ENCODE assay signal across 10 mouse cellular contexts in the genomic region with DNA sequence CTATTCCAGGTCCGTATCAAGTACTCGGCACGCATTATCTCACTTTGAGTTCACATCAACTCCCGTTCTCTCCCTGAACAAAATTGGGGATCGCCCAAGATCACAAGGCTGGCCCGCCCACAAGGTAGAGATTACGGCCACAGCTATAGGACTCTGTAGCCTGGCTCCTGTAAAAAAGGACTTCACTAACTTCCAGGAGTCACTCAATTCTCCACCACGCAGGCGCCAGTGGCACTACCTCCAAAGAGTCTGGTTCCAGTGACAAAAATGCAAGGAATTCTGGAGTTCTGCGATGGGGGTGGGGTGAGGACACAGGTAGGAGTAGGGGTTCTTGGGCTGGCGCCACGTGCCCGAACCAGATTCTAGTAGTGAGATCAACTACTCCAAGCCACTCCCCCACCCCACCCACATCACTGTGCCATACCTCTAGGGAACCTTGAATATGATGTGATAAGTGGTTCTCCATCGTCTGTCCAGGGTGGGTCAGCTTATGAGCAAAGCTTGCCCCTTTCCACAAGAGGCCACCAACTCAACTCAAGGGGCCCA. TPM values are rescaled to one million over a fixed set of nuclear protein-coding genes. Genes with fewer than 3 reads are reported as not detected.
DNase-seq lines count a peak whose midpoint lies in the region; ATAC-seq lines count a peak whose summit lies in the region.
"Had no signal": no experiment of that assay in that cellular context is flagged by ENCODE, and none has a peak within 500 bp of the region (broad histone marks: within the 10 kb centered on the region; RNA-seq: fewer than 3 reads in every experiment).

No protein-coding gene starts in this region.

- no peaks in the 10 kb centered on the region for H3K9me3 ChIP-seq in liver, embryonic 11.5 days (ENCODE audit: control insufficient read depth, low read length)
- no peaks in the 10 kb centered on the region for H3K9me3 ChIP-seq in embryonic facial prominence, embryonic 14.5 days (ENCODE audit: control insufficient read depth, low read length)

- H3K36me3 ChIP-seq in liver, embryonic 11.5 days (ENCODE audit: control insufficient read depth, insufficient read depth, low read length): no peaks in the 10 kb centered on the region
- H3K36me3 ChIP-seq in embryonic facial prominence, embryonic 14.5 days (ENCODE audit: control insufficient read depth, insufficient read depth, low read length): no peaks in the 10 kb centered on the region
- H3K36me3 ChIP-seq in macrophage (ENCODE audit: inconsistent target): no peaks in the 10 kb centered on the region

- 75% methylated on average over 14 of the region's 14 CpGs for WGBS in liver, embryonic 11.5 days
- WGBS in embryonic facial prominence, embryonic 14.5 days: 89% methylated on average over 14 of the region's 14 CpGs
- WGBS in macrophage (ENCODE audit: missing documents): 76% methylated on average over 14 of the region's 14 CpGs

- peak overlapping the region; percentile 21; the same call in 1 of the 2 replicates for H3K27ac ChIP-seq in liver, embryonic 11.5 days (ENCODE audit: low read depth, low read length)
- no peak overlapping the region for H3K27ac ChIP-seq in embryonic facial prominence, embryonic 14.5 days (replicated peaks; ENCODE audit: low read depth, low read length)
- peak overlapping the region; percentile 88 for H3K27ac ChIP-seq in macrophage
- H3K27ac ChIP-seq: hindbrain, postnatal 0 days had no signal

- peaks cover 30% of the 10 kb centered on the region for H3K4me1 ChIP-seq in liver, embryonic 11.5 days (replicated peaks; ENCODE audit: control insufficient read depth, insufficient read depth, low read length)
- H3K4me1 ChIP-seq in embryonic facial prominence, embryonic 14.5 days (ENCODE audit: control insufficient read depth, insufficient read depth, low read length): peaks cover 4% of the 10 kb centered on the region

- DNase-seq in CD4-positive, CD25-positive, alpha-beta regulatory T cell, adult 2 months (ENCODE audit: low read depth, low spot score): peak; percentile 43
- no peak for DNase-seq in liver, embryonic 11.5 days (ENCODE audit: low spot score)
- no peak for DNase-seq in liver
- DNase-seq in embryonic facial prominence, embryonic 14.5 days (ENCODE audit: low spot score): no peak
- DNase-seq in gastrocnemius, adult 8-10 months (ENCODE audit: low spot score in 2 of 2): no peak
- DNase-seq in adrenal gland, adult 18-20 months (ENCODE audit: low spot score in 2 of 2): no peak
- DNase-seq: gastrocnemius, postnatal 25 days had no signal

- H3K9ac ChIP-seq in liver, embryonic 11.5 days (ENCODE audit: low read depth, low read length): no peak overlapping the region; the same call in 1 of the 2 replicates
- no peak overlapping the region for H3K9ac ChIP-seq in embryonic facial prominence, embryonic 14.5 days (ENCODE audit: low read depth, low read length)

- H3K4me2 ChIP-seq in liver, embryonic 11.5 days: peak overlapping the region; percentile 92
- H3K4me2 ChIP-seq in embryonic facial prominence, embryonic 14.5 days (ENCODE audit: low read depth, low read length): peak overlapping the region; percentile 88; the same call in 1 of the 2 replicates

- H3K27me3 ChIP-seq in liver, embryonic 11.5 days (replicated peaks; ENCODE audit: control insufficient read depth, insufficient read depth, low read length): peaks cover 3% of the 10 kb centered on the region; the same call in 1 of the 2 replicates
- H3K27me3 ChIP-seq in embryonic facial prominence, embryonic 14.5 days (replicated peaks; ENCODE audit: control insufficient read depth, insufficient read depth, low read length): no peaks in the 10 kb centered on the region

- peak overlapping the region; percentile 62 for H3K4me3 ChIP-seq in liver, embryonic 11.5 days (ENCODE audit: low read depth, low read length)
- H3K4me3 ChIP-seq in embryonic facial prominence, embryonic 14.5 days (ENCODE audit: low read depth, low read length): peak overlapping the region; percentile 54; the same call in 1 of the 2 replicates
- peak overlapping the region; percentile 94 for H3K4me3 ChIP-seq in macrophage (ENCODE audit: inconsistent target)

- ATAC-seq in CD4-positive, CD25-positive, alpha-beta regulatory T cell, adult 4 months: no peak
- no peak for ATAC-seq in liver, embryonic 11.5 days (replicated peaks; ENCODE audit: low FRiP score)
- no peak for ATAC-seq in embryonic facial prominence, embryonic 14.5 days (ENCODE audit: low read depth)
- ATAC-seq: hindbrain, postnatal 0 days had no signal

- H3K79me2 ChIP-seq in macrophage (ENCODE audit: inconsistent target): peaks cover 59% of the 10 kb centered on the region

RNA-seq across cellular contexts. Expression of a gene that starts 1.5 kb away (rescaled TPM):
- polyA plus RNA-seq in CD4-positive, CD25-positive, alpha-beta regulatory T cell, adult 4 months (2017; shearing (Covaris generic)): 10 to 100 TPM; 52.7 to 58.5 TPM
- polyA plus RNA-seq in liver, embryonic 11.5 days (2014; fragmentation: Nextera tagmentation; extraction: Ambion mirVana): 17.1 and 19.2 TPM in 2 replicates
- polyA plus RNA-seq in embryonic facial prominence, embryonic 14.5 days (2014; fragmentation: Nextera tagmentation; extraction: Ambion mirVana): 10.1 and 12.2 TPM in 2 replicates
- 100 to 1,000 TPM in 25 of 26 experiments, 10 to 100 TPM in 1; 97.6 to 393 (median 163) TPM for total RNA-seq in macrophage (2018; cell fraction: chromatin; rRNA removed)
- 10 to 100 TPM; 38.9 to 83.3 (median 53.5) TPM for total RNA-seq in macrophage (2018; cell fraction: cytosol; rRNA removed)
- 100 to 1,000 TPM in 14 of 26 experiments, 10 to 100 TPM in 12; 53.9 to 268 (median 112) TPM for total RNA-seq in macrophage (2018; cell fraction: nucleus; rRNA removed)
- polyA plus RNA-seq in macrophage (2018): 25.7 to 58.4 TPM (median 48.9 TPM) in 3 replicates
- total RNA-seq in gastrocnemius, adult 8-10 months (2022): 10 to 100 TPM; 33.6 to 41.0 (median 36.0) TPM
- total RNA-seq in adrenal gland, adult 18-20 months (2021): 10 to 100 TPM; 42.8 to 55.6 TPM

RNA-seq across cellular contexts. Expression of a gene that starts 7.6 kb away (rescaled TPM):
- 100 to 1,000 TPM; 102 to 161 TPM for polyA plus RNA-seq in CD4-positive, CD25-positive, alpha-beta regulatory T cell, adult 4 months (2017; shearing (Covaris generic))
- 6.1 and 9.9 TPM in 2 replicates for polyA plus RNA-seq in liver, embryonic 11.5 days (2014; fragmentation: Nextera tagmentation; extraction: Ambion mirVana)
- 5.8 and 6.6 TPM in 2 replicates for polyA plus RNA-seq in embryonic facial prominence, embryonic 14.5 days (2014; fragmentation: Nextera tagmentation; extraction: Ambion mirVana)
- 100 to 1,000 TPM in 1 of 26 experiments, 10 to 100 TPM in 9, 1 to 10 TPM in 16; 1.3 to 159 (median 5.1) TPM for total RNA-seq in macrophage (2018; cell fraction: chromatin; rRNA removed)
- 10 to 100 TPM in 4 of 26 experiments, 1 to 10 TPM in 18, under 1 TPM in 4; 0.51 to 54.5 (median 2.6) TPM for total RNA-seq in macrophage (2018; cell fraction: cytosol; rRNA removed)
- 100 to 1,000 TPM in 2 of 26 experiments, 10 to 100 TPM in 10, 1 to 10 TPM in 12, under 1 TPM in 2; 0.89 to 189 (median 6.5) TPM for total RNA-seq in macrophage (2018; cell fraction: nucleus; rRNA removed)
- polyA plus RNA-seq in macrophage (2018): 0.10 to 1.4 TPM (median 0.29 TPM) in 3 replicates
- total RNA-seq in gastrocnemius, adult 8-10 months (2022): 10 to 100 TPM in 3 of 4 experiments, 1 to 10 TPM in 1; 5.1 to 61.2 (median 22.7) TPM
- 1 to 10 TPM; 7.9 to 9.9 TPM for total RNA-seq in adrenal gland, adult 18-20 months (2021)

RNA-seq across cellular contexts. Expression of a gene that starts 50.0 kb away (rescaled TPM):
- polyA plus RNA-seq in CD4-positive, CD25-positive, alpha-beta regulatory T cell, adult 4 months (2017; shearing (Covaris generic)): 10 to 100 TPM; 27.8 to 29.1 TPM
- polyA plus RNA-seq in liver, embryonic 11.5 days (2014; fragmentation: Nextera tagmentation; extraction: Ambion mirVana): 8.2 and 8.7 TPM in 2 replicates
- polyA plus RNA-seq in embryonic facial prominence, embryonic 14.5 days (2014; fragmentation: Nextera tagmentation; extraction: Ambion mirVana): 9.8 and 10.8 TPM in 2 replicates
- total RNA-seq in macrophage (2018; cell fraction: chromatin; rRNA removed): 10 to 100 TPM in 24 of 26 experiments, 1 to 10 TPM in 2; 6.0 to 65.1 (median 40.9) TPM
- total RNA-seq in macrophage (2018; cell fraction: cytosol; rRNA removed): 1 to 10 TPM; 2.9 to 8.1 (median 4.8) TPM
- total RNA-seq in macrophage (2018; cell fraction: nucleus; rRNA removed): 10 to 100 TPM in 25 of 26 experiments, 1 to 10 TPM in 1; 6.5 to 52.6 (median 27.1) TPM
- 2.6 to 5.5 TPM (median 5.2 TPM) in 3 replicates for polyA plus RNA-seq in macrophage (2018)
- 10 to 100 TPM in 3 of 4 experiments, 1 to 10 TPM in 1; 9.6 to 16.3 (median 11.7) TPM for total RNA-seq in gastrocnemius, adult 8-10 months (2022)
- 10 to 100 TPM; 12.9 to 17.4 TPM for total RNA-seq in adrenal gland, adult 18-20 months (2021)

RNA-seq across cellular contexts. Expression of a gene that starts 52.2 kb away (rescaled TPM):
- 1 to 10 TPM; 1.8 to 3.0 TPM for polyA plus RNA-seq in CD4-positive, CD25-positive, alpha-beta regulatory T cell, adult 4 months (2017; shearing (Covaris generic))
- polyA plus RNA-seq in liver, embryonic 11.5 days (2014; fragmentation: Nextera tagmentation; extraction: Ambion mirVana): 0.05 and 0.10 TPM in 2 replicates
- 0.96 and 1.2 TPM in 2 replicates for polyA plus RNA-seq in embryonic facial prominence, embryonic 14.5 days (2014; fragmentation: Nextera tagmentation; extraction: Ambion mirVana)
- under 1 TPM in 2 of 26 experiments, not detected in 24; 0.33 to 0.34 TPM for total RNA-seq in macrophage (2018; cell fraction: chromatin; rRNA removed)
- total RNA-seq in macrophage (2018; cell fraction: cytosol; rRNA removed): under 1 TPM in 5 of 26 experiments, not detected in 21; 0.05 to 0.07 (median 0.05) TPM
- under 1 TPM in 1 of 26 experiments, not detected in 25; 0.41 TPM for total RNA-seq in macrophage (2018; cell fraction: nucleus; rRNA removed)
- not detected in 3 replicates for polyA plus RNA-seq in macrophage (2018)
- 10 to 100 TPM; 29.0 to 53.2 (median 38.4) TPM for total RNA-seq in gastrocnemius, adult 8-10 months (2022)
- total RNA-seq in adrenal gland, adult 18-20 months (2021): 1 to 10 TPM in 1 of 2 experiments, under 1 TPM in 1; 0.30 to 1.3 TPM

RNA-seq across cellular contexts. Expression of a gene that starts 56.5 kb away (rescaled TPM):
- under 1 TPM in 1 of 2 experiments, not detected in 1; 0.05 TPM for polyA plus RNA-seq in CD4-positive, CD25-positive, alpha-beta regulatory T cell, adult 4 months (2017; shearing (Covaris generic))
- 0.41 and 1.1 TPM in 2 replicates for polyA plus RNA-seq in liver, embryonic 11.5 days (2014; fragmentation: Nextera tagmentation; extraction: Ambion mirVana)
- polyA plus RNA-seq in embryonic facial prominence, embryonic 14.5 days (2014; fragmentation: Nextera tagmentation; extraction: Ambion mirVana): 1.4 and 1.7 TPM in 2 replicates
- 100 to 1,000 TPM in 8 of 26 experiments, 10 to 100 TPM in 18; 28.5 to 164 (median 75.8) TPM for total RNA-seq in macrophage (2018; cell fraction: chromatin; rRNA removed)
- 10 to 100 TPM in 12 of 26 experiments, 1 to 10 TPM in 14; 3.4 to 23.5 (median 9.3) TPM for total RNA-seq in macrophage (2018; cell fraction: cytosol; rRNA removed)
- 10 to 100 TPM in 25 of 26 experiments, 1 to 10 TPM in 1; 4.9 to 86.6 (median 40.1) TPM for total RNA-seq in macrophage (2018; cell fraction: nucleus; rRNA removed)
- 2.1 to 32.2 TPM (median 15.3 TPM) in 3 replicates for polyA plus RNA-seq in macrophage (2018)
- under 1 TPM in 3 of 4 experiments, not detected in 1; 0.13 to 0.32 (median 0.19) TPM for total RNA-seq in gastrocnemius, adult 8-10 months (2022)
- total RNA-seq in adrenal gland, adult 18-20 months (2021): 1 to 10 TPM; 3.1 to 3.7 TPM
